Mouse (Mus musculus): Measurements from ENCODE around the gene E2f1. TPM values are rescaled to one million over a fixed set of nuclear protein-coding genes. Genes with fewer than 3 reads are reported as not detected.

The E2f1 gene
- 7.1 and 14.5 TPM in 2 replicates for polyA plus RNA-seq (2012; rRNA removed)

DNA sequence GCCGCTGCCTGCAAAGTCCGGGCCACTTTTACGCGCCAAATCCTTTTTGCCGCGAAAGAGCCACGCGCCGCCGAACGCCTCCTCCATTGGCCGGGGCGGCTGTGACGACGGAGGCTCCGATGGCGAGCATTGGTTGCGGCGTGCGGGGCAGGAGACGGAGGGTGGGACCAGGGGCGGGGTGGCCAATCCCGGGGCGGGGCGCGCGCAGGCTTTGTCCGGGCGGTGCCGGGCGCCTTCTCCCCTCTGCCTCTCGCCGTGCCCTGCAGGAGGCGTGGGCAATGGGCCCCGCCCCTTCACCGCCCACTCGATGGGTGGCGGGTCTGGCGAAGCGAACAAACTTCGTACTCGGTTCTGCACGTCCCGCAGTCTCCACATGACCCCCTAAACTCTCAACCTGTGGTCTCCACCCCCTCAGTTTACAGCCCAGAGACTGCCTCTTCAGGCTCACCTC lies at the start of gene E2f1:
Gene E2f1, minus strand, starts transcription at position 57 of the 451 bp plus-strand sequence.
- TF ChIP-seq CTCF (IDR thresholded peaks at IDR 0.05; ENCODE audit: extremely low read depth, insufficient read length, insufficient replicate concordance, low read depth, low read length), result no peak
- TF ChIP-seq POLR2A (IDR thresholded peaks at IDR 0.05; ENCODE audit: low read depth, low read length), result no peak
- H3K27ac ChIP-seq (ENCODE audit: insufficient read depth, low read depth, low read length), result no peak within 1 kb of the TSS
- 0% methylated on average over 40 of the region's 44 CpGs for WGBS
- H3K36me3 ChIP-seq (ENCODE audit: control insufficient read depth, insufficient read depth, low read length), result no peaks in the 10 kb centered on the region
- H3K4me3 ChIP-seq (ENCODE audit: low read depth, low read length), result peak within 1 kb of the TSS; percentile 71
- peaks cover 5% of the 10 kb centered on the region; the same call in 1 of the 2 replicates for H3K4me1 ChIP-seq (ENCODE audit: control insufficient read depth, insufficient read depth, insufficient read length, low read length)
- H3K27me3 ChIP-seq (ENCODE audit: control insufficient read depth, insufficient read depth, low read length), result no peaks in the 10 kb centered on the region

GRCm38 (mm10) chr2:154617061-154617460 lies 47.4 kb upstream of the E2f1 start:
- H3K4me1 ChIP-seq (ENCODE audit: control insufficient read depth, insufficient read depth, insufficient read length, low read length), result peaks cover 3% of the 10 kb centered on the region; the same call in 1 of the 2 replicates
- 94% methylated on average over 3 of the region's 3 CpGs for WGBS
- no peaks in the 10 kb centered on the region for H3K27me3 ChIP-seq (ENCODE audit: control insufficient read depth, insufficient read depth, low read length)
- TF ChIP-seq CTCF (IDR thresholded peaks at IDR 0.05; ENCODE audit: extremely low read depth, insufficient read length, insufficient replicate concordance, low read depth, low read length) (no peak), POLR2A (IDR thresholded peaks at IDR 0.05; ENCODE audit: low read depth, low read length) (no peak)
- H3K27ac ChIP-seq (ENCODE audit: insufficient read depth, low read depth, low read length), result no peak overlapping the region
- no peak overlapping the region for H3K4me3 ChIP-seq (ENCODE audit: low read depth, low read length)
- no peaks in the 10 kb centered on the region for H3K36me3 ChIP-seq (ENCODE audit: control insufficient read depth, insufficient read depth, low read length)

DNA sequence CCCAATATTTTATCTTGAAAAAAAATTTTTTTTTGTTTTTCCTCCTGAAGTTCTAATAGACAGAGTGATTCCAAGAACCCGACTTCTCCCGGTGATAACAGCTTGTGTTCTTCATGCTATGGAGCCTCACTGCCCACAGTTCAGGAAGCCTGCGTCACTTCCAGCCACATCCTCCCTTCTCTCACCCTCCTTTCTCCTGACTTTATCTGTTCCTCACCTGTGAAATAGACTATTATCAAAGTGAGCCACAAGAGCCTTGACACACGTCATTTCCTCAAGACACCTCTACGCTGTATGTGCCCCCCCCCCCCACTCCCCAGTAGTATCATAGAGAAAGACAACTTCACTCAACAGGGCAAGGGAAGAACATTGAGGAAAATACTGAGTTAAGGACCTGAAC lies 46.0 kb upstream of the E2f1 start:
- Histone ChIP-seq H3K36me3 (ENCODE audit: control insufficient read depth, insufficient read depth, low read length) (no peaks in the 10 kb centered on the region), H3K4me3 (ENCODE audit: low read depth, low read length) (no peak overlapping the region), H3K27me3 (ENCODE audit: control insufficient read depth, insufficient read depth, low read length) (no peaks in the 10 kb centered on the region), H3K27ac (ENCODE audit: insufficient read depth, low read depth, low read length) (no peak overlapping the region), H3K4me1 (ENCODE audit: control insufficient read depth, insufficient read depth, insufficient read length, low read length) (peaks cover 3% of the 10 kb centered on the region; the same call in 1 of the 2 replicates)
- no peak for TF ChIP-seq POLR2A (IDR thresholded peaks at IDR 0.05; ENCODE audit: low read depth, low read length)
- WGBS, result 79% methylated on average over 5 of the region's 5 CpGs

GRCm38 (mm10) chr2:154614841-154615576 lies 45.3 kb upstream of the E2f1 start:
- Histone ChIP-seq H3K27me3 (ENCODE audit: control insufficient read depth, insufficient read depth, low read length) (no peaks in the 10 kb centered on the region), H3K4me1 (ENCODE audit: control insufficient read depth, insufficient read depth, insufficient read length, low read length) (peaks cover 3% of the 10 kb centered on the region; the same call in 1 of the 2 replicates), H3K27ac (ENCODE audit: insufficient read depth, low read depth, low read length) (no peak overlapping the region), H3K36me3 (ENCODE audit: control insufficient read depth, insufficient read depth, low read length) (no peaks in the 10 kb centered on the region), H3K4me3 (ENCODE audit: low read depth, low read length) (no peak overlapping the region)
- TF ChIP-seq CTCF (IDR thresholded peaks at IDR 0.05; ENCODE audit: extremely low read depth, insufficient read length, insufficient replicate concordance, low read depth, low read length) (no peak), POLR2A (IDR thresholded peaks at IDR 0.05; ENCODE audit: low read depth, low read length) (no peak)
- 76% methylated on average over 19 of the region's 19 CpGs for WGBS

DNA sequence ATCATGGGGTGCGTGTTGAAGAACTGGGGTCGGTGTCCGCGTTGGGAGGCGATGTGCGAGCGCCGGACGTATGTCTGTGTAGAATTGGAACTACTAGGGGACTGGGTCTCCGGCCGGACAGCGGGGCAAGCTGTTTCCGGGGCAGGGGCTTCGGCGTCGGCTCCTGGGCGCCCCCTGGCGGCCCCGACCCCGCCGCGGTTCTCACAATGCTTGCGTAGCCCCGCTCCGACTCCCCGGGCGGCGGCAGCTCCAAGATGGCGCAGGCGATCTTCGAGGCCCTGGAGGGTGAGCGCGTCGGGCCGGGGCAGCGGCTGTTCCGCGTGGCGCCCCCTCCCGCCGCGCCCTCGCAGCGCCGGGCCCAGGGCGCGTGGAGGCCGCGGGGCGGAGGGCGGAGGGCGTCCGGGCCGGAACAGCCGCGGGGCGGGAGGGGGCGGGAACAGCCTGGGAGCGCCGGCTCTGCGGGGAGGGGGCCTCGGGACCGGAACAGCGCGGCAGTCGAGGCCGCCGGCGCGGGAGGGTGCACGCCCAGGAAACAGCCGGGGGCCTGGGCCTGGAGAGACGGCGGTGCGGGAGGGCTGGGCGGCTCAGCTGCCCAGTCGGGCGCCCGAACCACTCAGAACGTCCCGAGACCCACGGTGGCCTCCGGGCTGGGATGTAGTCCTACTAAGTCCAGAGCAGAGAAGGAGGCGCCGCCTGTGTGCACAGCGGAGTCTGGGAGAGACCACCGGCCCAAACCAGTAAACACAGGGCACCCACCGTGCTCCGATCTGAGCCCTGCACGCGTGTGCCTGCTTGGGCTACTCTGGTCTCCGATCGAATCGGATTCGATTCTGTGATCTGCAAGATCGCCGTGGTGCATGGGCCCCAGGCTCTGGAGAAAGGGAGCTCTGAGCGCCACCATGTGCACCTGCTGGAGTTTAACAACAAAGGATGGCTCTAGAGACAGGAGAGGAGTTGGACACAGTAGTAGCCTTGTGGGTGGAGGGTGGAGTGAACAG lies 43.7 kb upstream of the E2f1 start, which contains the start of the genes Zfp341 and 4930519P11Rik:
Gene Zfp341, plus strand, starts transcription at position 180 of the 998 bp plus-strand sequence.
Gene 4930519P11Rik, minus strand, starts transcription at position 320 of the 998 bp plus-strand sequence.
- Histone ChIP-seq H3K4me3 (ENCODE audit: low read depth, low read length) (peak within 1 kb of the TSS; percentile 84), H3K4me1 (ENCODE audit: control insufficient read depth, insufficient read depth, insufficient read length, low read length) (peaks cover 3% of the 10 kb centered on the region; the same call in 1 of the 2 replicates), H3K27me3 (ENCODE audit: control insufficient read depth, insufficient read depth, low read length) (no peaks in the 10 kb centered on the region), H3K36me3 (ENCODE audit: control insufficient read depth, insufficient read depth, low read length) (no peaks in the 10 kb centered on the region), H3K27ac (ENCODE audit: insufficient read depth, low read depth, low read length) (peak within 1 kb of the TSS; percentile 95)
- WGBS, result under 1% methylated on average over 94 of the region's 98 CpGs
- peak; percentile 75 for TF ChIP-seq CTCF (IDR thresholded peaks at IDR 0.05; ENCODE audit: extremely low read depth, insufficient read length, insufficient replicate concordance, low read depth, low read length)
- TF ChIP-seq POLR2A (IDR thresholded peaks at IDR 0.05; ENCODE audit: low read depth, low read length), result peak; percentile 37

GRCm38 (mm10) chr2:154609050-154609767 lies 39.5 kb upstream of the E2f1 start:
- no peaks in the 10 kb centered on the region for H3K36me3 ChIP-seq (ENCODE audit: control insufficient read depth, insufficient read depth, low read length)
- peaks cover 3% of the 10 kb centered on the region; the same call in 1 of the 2 replicates for H3K4me1 ChIP-seq (ENCODE audit: control insufficient read depth, insufficient read depth, insufficient read length, low read length)
- no peak overlapping the region for H3K4me3 ChIP-seq (ENCODE audit: low read depth, low read length)
- H3K27me3 ChIP-seq (ENCODE audit: control insufficient read depth, insufficient read depth, low read length), result no peaks in the 10 kb centered on the region
- WGBS, result 46% methylated on average over 10 of the region's 10 CpGs
- no peak overlapping the region for H3K27ac ChIP-seq (ENCODE audit: insufficient read depth, low read depth, low read length)
- no peak for TF ChIP-seq CTCF (IDR thresholded peaks at IDR 0.05; ENCODE audit: extremely low read depth, insufficient read length, insufficient replicate concordance, low read depth, low read length)
- no peak for TF ChIP-seq POLR2A (IDR thresholded peaks at IDR 0.05; ENCODE audit: low read depth, low read length)
